Mouse (Mus musculus): ENCODE measurements around the gene Fam198b. TPM values are rescaled to one million over a fixed set of nuclear protein-coding genes. Genes with fewer than 3 reads are reported as not detected.

The Fam198b gene
- polyA plus RNA-seq, 1 experiment, result 4.0 TPM

DNA sequence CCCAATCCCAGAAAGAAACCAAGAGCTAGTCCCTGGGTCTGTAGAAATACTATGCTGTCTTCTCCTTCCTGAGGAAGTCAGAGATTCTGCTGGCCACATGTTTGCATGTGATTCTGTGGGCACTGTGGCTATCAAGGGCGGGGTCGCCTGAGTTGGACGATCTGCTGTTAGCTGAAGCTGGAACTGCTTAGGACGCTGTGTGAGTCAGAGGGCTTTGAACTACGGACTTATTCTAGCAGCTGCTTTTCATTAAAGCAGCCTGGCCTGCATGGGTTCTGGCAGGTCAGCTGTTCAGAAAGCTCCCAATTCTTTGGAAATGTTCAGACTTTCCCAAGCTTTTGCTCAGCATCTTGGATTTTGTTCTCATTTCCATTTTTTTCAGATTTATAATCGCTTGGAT is 51.9 kb downstream of the Fam198b start:
- no peak overlapping the region for H3K4me3 ChIP-seq (ENCODE audit: control insufficient read depth, low read depth, low read length)
- TF ChIP-seq CTCF (IDR thresholded peaks at IDR 0.05; ENCODE audit: control insufficient read depth, insufficient read depth, insufficient replicate concordance, low read depth, low read length), result no peak
- TF ChIP-seq POLR2A (IDR thresholded peaks at IDR 0.05; ENCODE audit: control insufficient read depth, low read depth, low read length), result no peak
- H3K27ac ChIP-seq (ENCODE audit: control insufficient read depth, insufficient read depth, low read depth, low read length), result no peak overlapping the region
- H3K4me1 ChIP-seq (ENCODE audit: control insufficient read depth, insufficient read depth, low read length), result no peaks in the 10 kb centered on the region
- no peaks in the 10 kb centered on the region for H3K27me3 ChIP-seq (ENCODE audit: control insufficient read depth, insufficient read depth, low read length)
- no peaks in the 10 kb centered on the region for H3K36me3 ChIP-seq (ENCODE audit: control insufficient read depth, insufficient read depth, low read length)

DNA sequence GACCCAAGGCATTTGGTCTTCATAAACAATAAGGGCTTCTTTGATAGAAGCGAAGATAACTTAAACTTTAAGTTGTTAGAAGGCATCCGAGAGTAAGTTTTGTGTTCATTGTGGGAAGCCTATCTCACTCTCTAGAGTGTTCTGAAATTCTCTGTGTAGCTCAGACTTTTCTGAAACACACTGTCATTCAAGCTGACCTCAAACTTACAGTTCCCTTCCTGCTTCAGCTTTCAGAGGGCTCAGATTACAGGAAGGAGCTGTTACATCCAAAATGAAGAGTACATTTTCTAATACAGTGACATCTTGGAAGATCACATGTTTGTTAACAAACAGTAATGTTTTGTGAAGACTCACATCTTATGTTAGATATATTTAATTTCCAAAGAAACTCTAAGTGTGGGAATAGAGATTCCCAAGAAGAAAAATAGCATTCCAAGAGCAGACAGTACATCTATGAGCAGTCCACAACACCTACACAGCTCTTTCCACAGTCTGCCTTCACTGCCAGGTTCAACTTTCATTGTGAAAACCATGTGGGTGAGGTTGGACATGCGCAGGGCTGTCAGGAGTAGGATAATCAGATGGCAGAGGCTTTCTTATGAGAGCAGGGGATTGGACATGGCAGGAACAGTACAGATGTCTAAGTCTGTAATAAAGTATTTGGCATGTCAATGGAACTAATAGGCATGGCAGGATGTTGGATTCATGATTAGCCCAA is 52.6 kb downstream of the Fam198b start:
- H3K36me3 ChIP-seq (ENCODE audit: control insufficient read depth, insufficient read depth, low read length), result no peaks in the 10 kb centered on the region
- H3K4me3 ChIP-seq (ENCODE audit: control insufficient read depth, low read depth, low read length), result no peak overlapping the region
- H3K27me3 ChIP-seq (ENCODE audit: control insufficient read depth, insufficient read depth, low read length), result no peaks in the 10 kb centered on the region
- no peaks in the 10 kb centered on the region for H3K4me1 ChIP-seq (ENCODE audit: control insufficient read depth, insufficient read depth, low read length)
- no peak for TF ChIP-seq POLR2A (IDR thresholded peaks at IDR 0.05; ENCODE audit: control insufficient read depth, low read depth, low read length)
- no peak overlapping the region for H3K27ac ChIP-seq (ENCODE audit: control insufficient read depth, insufficient read depth, low read depth, low read length)

DNA sequence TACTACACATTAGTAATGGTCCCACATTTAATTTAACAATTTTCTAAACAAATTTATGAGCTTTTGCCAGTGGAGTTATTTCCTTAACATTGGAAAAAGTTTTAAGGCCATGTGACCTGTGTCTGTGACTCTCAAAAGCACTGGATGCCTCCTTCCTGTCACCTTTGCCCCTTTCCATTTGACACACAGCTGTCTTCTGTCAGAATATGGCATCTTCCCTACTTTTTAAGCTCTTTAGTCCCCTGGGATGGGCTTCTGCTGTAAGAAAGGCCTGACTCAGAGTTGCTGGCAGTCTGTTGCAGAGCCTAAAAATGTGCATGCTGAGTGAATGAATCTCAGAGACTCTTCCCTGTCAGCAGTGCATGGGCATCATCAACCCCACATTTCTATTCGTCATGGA is 63.4 kb downstream of the Fam198b start:
- no peaks in the 10 kb centered on the region for H3K4me1 ChIP-seq (ENCODE audit: control insufficient read depth, insufficient read depth, low read length)
- no peaks in the 10 kb centered on the region for H3K27me3 ChIP-seq (ENCODE audit: control insufficient read depth, insufficient read depth, low read length)
- H3K27ac ChIP-seq (ENCODE audit: control insufficient read depth, insufficient read depth, low read depth, low read length), result no peak overlapping the region
- TF ChIP-seq POLR2A (IDR thresholded peaks at IDR 0.05; ENCODE audit: control insufficient read depth, low read depth, low read length) (no peak), CTCF (IDR thresholded peaks at IDR 0.05; ENCODE audit: control insufficient read depth, insufficient read depth, insufficient replicate concordance, low read depth, low read length) (no peak)
- no peak overlapping the region for H3K4me3 ChIP-seq (ENCODE audit: control insufficient read depth, low read depth, low read length)
- no peaks in the 10 kb centered on the region for H3K36me3 ChIP-seq (ENCODE audit: control insufficient read depth, insufficient read depth, low read length)

DNA sequence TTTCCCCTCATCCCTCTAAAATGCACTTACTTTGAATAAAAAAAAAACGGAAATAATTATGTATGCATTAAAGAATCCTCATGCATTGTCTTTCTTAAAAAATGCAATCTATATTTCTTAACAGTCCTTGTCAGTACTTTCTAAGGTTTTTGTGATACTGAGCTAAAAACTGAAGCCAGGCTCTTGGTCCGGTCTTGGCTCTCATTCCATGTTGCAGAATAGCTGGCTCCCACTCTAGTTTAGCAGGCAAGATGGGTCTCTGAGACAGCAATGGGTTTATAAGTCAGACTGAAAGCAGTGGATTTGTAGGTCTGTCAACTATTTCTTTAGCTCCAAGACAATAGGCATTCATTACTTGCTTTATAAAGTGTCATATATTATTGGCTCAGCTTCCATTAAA is 63.8 kb downstream of the Fam198b start:
- Histone ChIP-seq H3K4me1 (ENCODE audit: control insufficient read depth, insufficient read depth, low read length) (no peaks in the 10 kb centered on the region), H3K27me3 (ENCODE audit: control insufficient read depth, insufficient read depth, low read length) (no peaks in the 10 kb centered on the region), H3K4me3 (ENCODE audit: control insufficient read depth, low read depth, low read length) (no peak overlapping the region), H3K27ac (ENCODE audit: control insufficient read depth, insufficient read depth, low read depth, low read length) (no peak overlapping the region), H3K36me3 (ENCODE audit: control insufficient read depth, insufficient read depth, low read length) (no peaks in the 10 kb centered on the region)
- TF ChIP-seq CTCF (IDR thresholded peaks at IDR 0.05; ENCODE audit: control insufficient read depth, insufficient read depth, insufficient replicate concordance, low read depth, low read length) (no peak), POLR2A (IDR thresholded peaks at IDR 0.05; ENCODE audit: control insufficient read depth, low read depth, low read length) (no peak)

GRCm38 (mm10) chr3:79953164-79953759 is 68.9 kb downstream of the Fam198b start:
- no peaks in the 10 kb centered on the region for H3K27me3 ChIP-seq (ENCODE audit: control insufficient read depth, insufficient read depth, low read length)
- H3K4me3 ChIP-seq (ENCODE audit: control insufficient read depth, low read depth, low read length), result no peak overlapping the region
- no peaks in the 10 kb centered on the region for H3K36me3 ChIP-seq (ENCODE audit: control insufficient read depth, insufficient read depth, low read length)
- TF ChIP-seq CTCF (IDR thresholded peaks at IDR 0.05; ENCODE audit: control insufficient read depth, insufficient read depth, insufficient replicate concordance, low read depth, low read length), result no peak
- TF ChIP-seq POLR2A (IDR thresholded peaks at IDR 0.05; ENCODE audit: control insufficient read depth, low read depth, low read length), result no peak
- H3K4me1 ChIP-seq (ENCODE audit: control insufficient read depth, insufficient read depth, low read length), result no peaks in the 10 kb centered on the region
- no peak overlapping the region for H3K27ac ChIP-seq (ENCODE audit: control insufficient read depth, insufficient read depth, low read depth, low read length)

GRCm38 (mm10) chr3:79955262-79955661 is 70.9 kb downstream of the Fam198b start:
- no peaks in the 10 kb centered on the region for H3K36me3 ChIP-seq (ENCODE audit: control insufficient read depth, insufficient read depth, low read length)
- no peak overlapping the region for H3K4me3 ChIP-seq (ENCODE audit: control insufficient read depth, low read depth, low read length)
- TF ChIP-seq CTCF (IDR thresholded peaks at IDR 0.05; ENCODE audit: control insufficient read depth, insufficient read depth, insufficient replicate concordance, low read depth, low read length) (no peak), POLR2A (IDR thresholded peaks at IDR 0.05; ENCODE audit: control insufficient read depth, low read depth, low read length) (no peak)
- H3K4me1 ChIP-seq (ENCODE audit: control insufficient read depth, insufficient read depth, low read length), result no peaks in the 10 kb centered on the region
- H3K27me3 ChIP-seq (ENCODE audit: control insufficient read depth, insufficient read depth, low read length), result no peaks in the 10 kb centered on the region
- H3K27ac ChIP-seq (ENCODE audit: control insufficient read depth, insufficient read depth, low read depth, low read length), result no peak overlapping the region

- Histone ChIP-seq H3K4me1 (ENCODE audit: control insufficient read depth, insufficient read depth, low read length) (no peaks in the 10 kb centered on the region), H3K27ac (ENCODE audit: control insufficient read depth, insufficient read depth, low read depth, low read length) (no peak overlapping the region), H3K4me3 (ENCODE audit: control insufficient read depth, low read depth, low read length) (no peak overlapping the region), H3K36me3 (ENCODE audit: control insufficient read depth, insufficient read depth, low read length) (no peaks in the 10 kb centered on the region), H3K27me3 (ENCODE audit: control insufficient read depth, insufficient read depth, low read length) (no peaks in the 10 kb centered on the region)
- TF ChIP-seq CTCF (IDR thresholded peaks at IDR 0.05; ENCODE audit: control insufficient read depth, insufficient read depth, insufficient replicate concordance, low read depth, low read length), result no peak
- TF ChIP-seq POLR2A (IDR thresholded peaks at IDR 0.05; ENCODE audit: control insufficient read depth, low read depth, low read length), result no peak
Observed at GRCm38 (mm10) chr3:79956792-79957191, 72.5 kb downstream of the Fam198b start.
